In genomic region chr17:75088727-75089126, GRCm38 (mm10) we compare ENCODE assay signal across 9 mouse cellular contexts.
DNase-seq lines count a peak whose midpoint lies in the region; ATAC-seq lines count a peak whose summit lies in the region.
"Had no signal": no experiment of that assay in that cellular context is flagged by ENCODE, and none has a peak within 500 bp of the region (broad histone marks: within the 10 kb centered on the region; RNA-seq: fewer than 3 reads in every experiment).

No protein-coding gene starts in this region.

- no peak overlapping the region for H3K4me3 ChIP-seq in heart, embryonic 11.5 days (ENCODE audit: low read depth, low read length)

- H3K9ac ChIP-seq in heart, embryonic 11.5 days (ENCODE audit: low read depth, low read length) = no peak overlapping the region
- H3K9ac ChIP-seq: liver, embryonic 14.5 days had no signal

- no peak overlapping the region for H3K4me2 ChIP-seq in heart, embryonic 11.5 days

- 87% methylated on average over 11 of the region's 11 CpGs for WGBS in heart, embryonic 11.5 days (ENCODE audit: insufficient replicate concordance)

- no peaks in the 10 kb centered on the region for H3K27me3 ChIP-seq in heart, embryonic 11.5 days (ENCODE audit: control insufficient read depth, insufficient read depth, low read length)

- intact Hi-C loops in left cerebral cortex, postnatal 36 days (cut with DNase I) = loop anchor here (5.0 to 10.0 kb wide), 3 partner anchors 276 to 449 kb away; no protein-coding TSS in a partner anchor

- peaks cover 14% of the 10 kb centered on the region for H3K4me1 ChIP-seq in heart, embryonic 11.5 days (ENCODE audit: control insufficient read depth, insufficient read depth, low read length)

- no peak overlapping the region for H3K27ac ChIP-seq in heart, embryonic 11.5 days (ENCODE audit: low read depth, low read length)
- H3K27ac ChIP-seq: liver, embryonic 14.5 days had no signal

- ATAC-seq in heart, embryonic 11.5 days (replicated peaks; ENCODE audit: insufficient number of reproducible peaks, low FRiP score, low TSS enrichment) = no peak

- no peaks in the 10 kb centered on the region for H3K9me3 ChIP-seq in heart, embryonic 11.5 days (replicated peaks; ENCODE audit: control insufficient read depth, low read length)

- DNase-seq in heart, adult 18-20 months = peak; percentile 55 to 56
- DNase-seq in ES-CJ7 (ENCODE audit: low read depth, low spot score) = peak; percentile 14
- peak; percentile 46 to 50 for DNase-seq in frontal cortex, postnatal 10 days (ENCODE audit: low spot score in 2 of 2)
- peak; percentile 45 to 61 for DNase-seq in left cerebral cortex, postnatal 36 days (ENCODE audit: low spot score in 2 of 2)
- DNase-seq in c-Kit-positive CD71-positive TER-119-positive erythroid progenitor cells, embryonic 14.5 days (ENCODE audit: low spot score) = no peak
- no peak for DNase-seq in kidney, postnatal 36 days
- DNase-seq in retina, embryonic 14.5 days (ENCODE audit: low spot score) = no peak

- no peaks in the 10 kb centered on the region; the same call in 1 of the 2 replicates for H3K36me3 ChIP-seq in heart, embryonic 11.5 days (ENCODE audit: control insufficient read depth, insufficient read depth, low read length)

Comparison
In these comparisons a context has a peak if more than half of its experiments do, and no peak if none do; other contexts are left out.
1. DNase-seq: peak in heart, adult 18-20 months (2 of 2), ES-CJ7 (single experiment), frontal cortex, postnatal 10 days (2 of 2) and left cerebral cortex, postnatal 36 days (2 of 2); none in c-Kit-positive CD71-positive TER-119-positive erythroid progenitor cells, embryonic 14.5 days (single experiment), kidney, postnatal 36 days (0 of 2) and retina, embryonic 14.5 days (single experiment).